Mouse (Mus musculus): ENCODE data around the gene Itga3.

DNA sequence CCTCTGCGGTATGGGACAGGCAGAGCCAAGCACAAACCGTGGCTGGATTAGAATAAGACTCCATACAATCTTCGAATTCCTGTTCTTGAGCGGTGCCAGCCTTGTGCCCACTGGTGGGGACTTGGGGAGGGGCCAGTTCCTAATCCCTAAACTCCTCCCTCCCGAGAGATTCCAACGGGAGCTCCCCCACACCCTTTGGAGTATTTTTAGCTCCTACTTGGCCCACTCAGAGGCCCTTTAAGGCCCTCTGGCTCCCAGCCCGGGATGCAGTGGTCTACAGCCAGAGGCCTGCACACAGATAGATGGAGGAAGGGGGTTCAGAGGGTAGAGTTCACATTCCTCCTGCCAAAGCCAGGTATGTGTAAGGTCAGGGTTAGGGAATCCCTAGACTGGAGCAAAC lies 5.3 kb downstream of the Itga3 start:
- TF ChIP-seq E2F4 (IDR thresholded peaks at IDR 0.05; ENCODE audit: borderline replicate concordance, low read depth, low read length) (no peak), CTCF (IDR thresholded peaks at IDR 0.05 in 2 of 3, conservative IDR thresholded peaks at IDR 0.05 in 1 of 3; ENCODE audit: control insufficient read depth in 1 of 3, insufficient read depth in 1 of 3, low read depth in 2 of 3, low read length in 3 of 3, poor library complexity in 1 of 3, severe bottlenecking in 1 of 3) (no peak), CHD2 (IDR thresholded peaks at IDR 0.05; ENCODE audit: low read length) (no peak)

Measured in MEL (cell line).